Mouse (Mus musculus) liver, postnatal 0 days (tissue): ENCODE data around the gene Uhrf1bp1.

Experiments
- CTCF ChIP-seq: sonication (generic); IDR thresholded peaks from 2 replicates; pipeline ENCODE4 v1.5.1; 2016; ENCODE audit warnings: antibody characterized with exemption, low read depth
- EP300 ChIP-seq: IDR thresholded peaks from 2 replicates; pipeline ENCODE4 v1.6.1; 2016; ENCODE audit warnings: antibody characterized with exemption, low read depth, mild to moderate bottlenecking

- TF ChIP-seq EP300 (no peak), CTCF (no peak)
Observed at GRCm38 (mm10) chr17:27920676-27921075, 64.4 kb downstream of the Uhrf1bp1 start.
